Mouse (Mus musculus) yolk sac, embryonic 10.5 days (tissue): ENCODE measurements around the gene Gng8.

Experiments
- DNase-seq: peaks from one replicate; pipeline ENCODE4 v3.0.0-alpha.2; 2017; ENCODE audit warnings: low spot score

The Gng8 gene

GRCm38 (mm10) chr7:16908367-16908766 lies 16.8 kb downstream of the Gng8 start:
- DNase-seq = no peak

GRCm38 (mm10) chr7:16908859-16909258 lies 17.3 kb downstream of the Gng8 start:
- no peak for DNase-seq

- DNase-seq = no peak
Observed at GRCm38 (mm10) chr7:16909909-16910308, 18.3 kb downstream of the Gng8 start.

- DNase-seq = no peak
Observed at GRCm38 (mm10) chr7:16911904-16912303, 20.3 kb downstream of the Gng8 start.

GRCm38 (mm10) chr7:16912360-16912759 lies 20.8 kb downstream of the Gng8 start:
- no peak for DNase-seq

GRCm38 (mm10) chr7:16913806-16914452 lies 22.3 kb downstream of the Gng8 start:
- DNase-seq = peak; percentile 62

GRCm38 (mm10) chr7:16914453-16915343 lies 23.1 kb downstream of the Gng8 start:
- DNase-seq = no peak

- no peak for DNase-seq
Observed at GRCm38 (mm10) chr7:16915461-16916340, 24.1 kb downstream of the Gng8 start.

GRCm38 (mm10) chr7:16916342-16917265 lies 25.0 kb downstream of the Gng8 start:
- no peak for DNase-seq

GRCm38 (mm10) chr7:16917447-16917846 lies 25.9 kb downstream of the Gng8 start:
- DNase-seq = no peak

- DNase-seq = no peak
Observed at GRCm38 (mm10) chr7:16918014-16918413, 26.4 kb downstream of the Gng8 start.

GRCm38 (mm10) chr7:16918670-16919069 lies 27.1 kb downstream of the Gng8 start:
- DNase-seq = no peak

GRCm38 (mm10) chr7:16919395-16920149 lies 28.0 kb downstream of the Gng8 start:
- no peak for DNase-seq

- no peak for DNase-seq
Observed at GRCm38 (mm10) chr7:16920150-16920579, 28.6 kb downstream of the Gng8 start.

GRCm38 (mm10) chr7:16920818-16921791 lies 29.5 kb downstream of the Gng8 start:
- peak; percentile 36 for DNase-seq

GRCm38 (mm10) chr7:16921881-16922335 lies 30.3 kb downstream of the Gng8 start:
- peak; percentile 81 for DNase-seq

- peak; percentile 54 for DNase-seq
Observed at GRCm38 (mm10) chr7:16922360-16922973, 30.9 kb downstream of the Gng8 start.

GRCm38 (mm10) chr7:16923283-16924036 lies 31.9 kb downstream of the Gng8 start:
- no peak for DNase-seq
